Mouse (Mus musculus): Measurements from ENCODE around the gene Spint2.

DNA sequence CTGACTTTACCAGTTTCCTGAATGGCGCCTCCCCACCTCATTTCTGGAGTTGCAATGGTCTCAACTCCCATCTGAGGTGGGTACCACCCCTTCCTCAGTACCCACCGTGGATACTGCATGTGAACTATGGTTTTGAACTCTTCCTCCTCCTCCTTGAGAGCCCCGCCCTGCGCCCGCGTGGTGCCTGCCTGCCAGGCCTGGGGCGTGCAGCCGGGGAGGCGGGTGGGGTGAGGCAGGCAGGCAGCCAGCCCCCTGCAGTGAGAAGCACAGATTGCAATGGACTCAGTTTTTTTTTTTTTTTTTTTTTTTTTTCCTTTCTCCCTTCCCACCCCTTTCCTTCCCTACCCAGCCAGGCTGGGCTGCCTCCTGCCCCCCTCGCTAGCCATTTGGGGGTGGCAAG, 35.3 kb upstream of the Spint2 start:
- TF ChIP-seq FLI1 (IDR thresholded peaks at IDR 0.05; ENCODE audit: low read length) (no peak), GATA1 (IDR thresholded peaks at IDR 0.05; ENCODE audit: borderline replicate concordance, low read length) (no peak)
